Mouse (Mus musculus) small intestine, adult 2 months (tissue): ENCODE measurements around the gene Elovl7.

Experiments
- CTCF ChIP-seq: fragments of 200-500 bp; IDR thresholded peaks from 2 replicates; pipeline ENCODE4 v1.5.1; 2012; ENCODE audit warnings: low read depth, mild to moderate bottlenecking, control low read depth, inconsistent platforms, low read length, moderate library complexity, mixed read lengths; ENCODE audit not compliant: insufficient replicate concordance, insufficient read length; ENCODE audit errors: extremely low read depth
- POLR2A ChIP-seq: fragments of 200-500 bp; IDR thresholded peaks from 2 replicates; pipeline ENCODE4 v1.6.1; 2012; ENCODE audit warnings: low read depth, mild to moderate bottlenecking, control low read depth, inconsistent platforms, low read length, moderate library complexity

DNA sequence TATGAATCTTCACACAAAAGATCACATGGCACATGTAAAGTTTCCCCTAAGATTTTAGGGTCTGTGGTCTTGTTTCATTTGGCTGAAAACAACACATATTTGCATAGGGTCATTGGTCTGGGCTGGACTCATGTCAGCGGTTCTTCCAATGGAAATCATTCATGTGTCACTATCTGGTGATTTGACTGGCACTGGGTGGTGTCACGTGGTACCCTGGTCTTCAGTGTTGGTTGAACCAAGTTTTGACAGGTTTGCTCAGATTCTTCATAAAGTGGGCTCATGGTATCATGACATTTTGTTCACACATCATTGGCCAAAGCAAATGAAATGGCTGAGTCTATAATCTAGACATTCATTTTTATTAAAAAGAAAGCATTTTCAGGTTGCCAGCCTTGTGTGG is 103.2 kb downstream of the Elovl7 start:
- TF ChIP-seq CTCF: no peak
- no peak for TF ChIP-seq POLR2A
